Mouse (Mus musculus) neutrophil, adult 5-6 weeks (primary cell): ENCODE measurements around the gene Ddx41. TPM values are rescaled to one million over a fixed set of nuclear protein-coding genes. Genes with fewer than 3 reads are reported as not detected.

Experiments used
- ATAC-seq: fragments of 151-379, 151-347 bp; 2 replicates; pipeline ENCODE4 v1.8.0; 2017; ENCODE audit warnings: mild to moderate bottlenecking, moderate TSS enrichment; ENCODE audit not compliant: insufficient number of reproducible peaks, poor library complexity, low FRiP score, severe bottlenecking; ENCODE audit errors: extremely low read depth
- total RNA-seq: library from RNA; stranded (forward); fragments of 200-1000 nt; gene quantifications from 2 replicates; pipeline ENCODE4 v1.2.3, GENCODE M21; 2017

Gene Ddx41
- total RNA-seq, 1 experiment from 2014 or later: 116 TPM

DNA sequence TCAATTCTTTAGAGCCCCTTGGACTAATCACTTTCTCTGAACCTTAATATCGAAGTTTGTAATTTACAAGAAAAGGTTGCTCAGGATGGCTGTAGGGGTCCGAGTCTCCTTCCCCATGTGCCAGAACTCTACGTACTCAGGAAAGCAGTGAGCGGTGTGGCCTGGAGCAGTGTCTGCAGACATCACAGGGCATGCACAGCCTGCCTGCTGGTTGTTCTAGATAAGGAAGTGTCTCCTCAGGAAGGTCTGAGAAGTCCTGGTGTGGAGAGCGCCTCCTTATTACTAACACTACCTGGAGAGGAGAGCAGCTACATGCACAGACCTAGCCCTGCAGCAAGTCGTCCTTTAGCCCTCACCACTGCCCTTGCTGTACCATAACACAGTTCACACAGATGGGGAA lies 8.3 kb upstream of the Ddx41 start:
- ATAC-seq: no peak

- no peak for ATAC-seq
These were observed 7.0 kb upstream of the Ddx41 start for GRCm38 (mm10) chr13:55543447-55543846.

GRCm38 (mm10) chr13:55542891-55543290 lies 6.4 kb upstream of the Ddx41 start:
- ATAC-seq: no peak

DNA sequence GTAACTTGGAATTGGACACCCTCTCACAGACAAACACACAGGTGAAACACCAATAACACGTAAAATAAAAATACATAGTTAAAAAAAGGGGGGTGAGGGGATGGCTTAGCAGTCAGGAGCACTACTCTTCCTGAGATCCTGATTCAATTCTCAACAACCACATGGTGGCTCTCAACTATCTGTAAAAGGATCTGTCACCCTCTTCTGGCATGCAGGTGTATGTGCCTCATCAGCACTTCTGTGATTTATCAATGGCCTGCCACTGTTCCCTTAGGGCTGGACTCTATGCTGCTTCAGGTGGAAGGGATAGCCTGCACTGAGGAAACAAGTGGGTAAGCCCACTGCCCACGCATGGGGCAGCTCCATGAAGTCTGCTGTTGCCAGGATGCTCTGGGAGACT lies 4.5 kb upstream of the Ddx41 start:
- no peak for ATAC-seq

GRCm38 (mm10) chr13:55535796-55536193 lies 663 bp downstream of the Ddx41 start:
- no peak for ATAC-seq

GRCm38 (mm10) chr13:55535191-55535590 lies 1.3 kb downstream of the Ddx41 start:
- ATAC-seq: no peak

GRCm38 (mm10) chr13:55529198-55529915 lies 7.1 kb downstream of the Ddx41 start, which contains the start of gene Dok3:
Gene Dok3 (minus strand): TSS chr13:55529296.
- peak; percentile 67 for ATAC-seq

- peak; percentile 46 for ATAC-seq
These were observed 8.4 kb downstream of the Ddx41 start for GRCm38 (mm10) chr13:55527834-55528772.

DNA sequence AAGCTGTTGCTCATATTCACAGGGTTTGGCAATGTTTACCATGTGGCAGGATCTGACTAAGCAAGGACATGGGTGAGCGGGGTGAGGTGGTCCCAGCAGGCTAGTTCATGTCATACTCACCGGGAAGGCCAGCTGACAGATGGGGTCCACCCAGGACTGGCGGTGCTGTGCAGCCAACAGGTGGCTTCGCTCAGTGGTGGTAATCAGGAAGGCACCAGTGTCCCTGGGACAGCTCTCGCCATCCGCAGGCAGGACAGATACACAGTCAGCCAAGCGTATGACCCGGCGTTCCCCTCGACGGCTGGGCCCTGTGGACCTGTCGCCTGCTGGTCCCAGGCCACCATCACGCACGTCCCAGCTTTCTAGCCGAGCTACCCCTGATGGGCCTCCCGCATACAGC lies 9.2 kb downstream of the Ddx41 start:
- no peak for ATAC-seq

DNA sequence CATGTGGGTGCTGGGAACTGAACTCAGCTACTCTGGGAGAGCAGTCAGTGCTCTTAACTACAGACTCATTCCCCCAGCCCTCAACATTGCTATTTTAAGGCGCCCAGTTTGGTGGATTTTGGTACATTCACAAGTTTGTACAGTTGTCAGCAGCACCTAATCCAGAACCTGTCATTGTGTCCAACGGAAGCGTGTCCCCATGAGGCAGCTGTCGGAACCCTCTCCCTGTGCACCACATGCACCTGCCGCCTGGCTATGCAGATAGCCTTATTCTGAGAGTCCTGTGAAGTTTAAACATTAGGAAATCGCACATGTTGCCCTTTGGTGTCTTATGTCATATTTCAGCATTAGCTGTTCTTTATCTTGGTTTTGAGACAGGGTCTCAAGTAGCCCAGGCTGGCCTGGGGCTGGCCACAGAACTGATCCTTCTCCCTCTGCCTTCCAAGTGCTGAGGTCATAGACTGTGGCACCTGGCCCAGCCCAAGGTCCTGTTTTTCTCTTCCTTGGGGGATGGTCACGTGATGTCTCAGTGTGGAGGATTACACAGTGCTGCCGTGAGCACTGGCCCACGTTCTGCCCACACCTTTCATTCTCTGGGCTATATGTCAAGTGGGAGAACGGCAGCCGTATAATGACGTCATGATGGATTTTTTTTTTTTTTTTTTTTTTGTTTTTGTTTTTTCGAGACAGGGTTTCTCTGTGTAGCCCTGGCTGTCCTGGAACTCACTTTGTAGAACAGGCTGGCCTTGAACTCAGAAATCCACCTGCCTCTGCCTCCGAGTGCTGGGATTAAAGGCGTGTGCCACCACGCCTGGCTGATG lies 10.5 kb downstream of the Ddx41 start:
- peak; percentile 28; the same call in 1 of the 2 replicates for ATAC-seq

DNA sequence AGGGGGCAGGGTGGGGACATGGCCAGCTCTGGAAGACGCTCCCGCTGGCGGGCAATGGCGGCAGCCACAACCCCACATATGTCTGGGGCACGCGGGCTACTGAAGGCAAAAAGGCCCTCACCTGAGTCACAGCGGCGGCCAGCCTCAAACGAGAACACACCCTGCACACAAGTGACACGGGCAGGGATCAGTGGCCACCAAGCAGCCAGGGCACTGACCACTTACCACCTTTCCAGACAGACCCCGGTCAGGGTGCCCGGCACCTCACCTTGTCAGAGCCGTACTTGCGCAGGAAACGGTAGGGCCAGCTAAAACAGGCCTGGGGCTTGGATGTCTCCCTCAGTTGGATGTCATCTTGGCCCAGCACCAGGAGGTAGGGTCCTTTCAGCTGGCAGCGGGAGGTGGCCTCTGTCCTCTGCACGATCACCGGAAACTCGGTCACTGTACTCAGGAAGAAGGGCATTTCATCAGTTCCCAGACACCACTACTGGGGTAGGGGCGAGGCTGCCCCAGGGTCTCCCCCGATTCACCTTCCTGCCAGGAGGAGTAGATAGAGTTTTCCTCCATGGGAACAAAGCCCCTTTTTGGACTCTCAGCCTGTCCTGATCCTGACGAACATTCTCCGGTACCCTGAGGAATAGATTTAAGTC lies 12.4 kb downstream of the Ddx41 start:
- no peak for ATAC-seq

GRCm38 (mm10) chr13:55523278-55523677 lies 13.2 kb downstream of the Ddx41 start:
- ATAC-seq: no peak

- ATAC-seq: no peak
These were observed 13.7 kb downstream of the Ddx41 start for GRCm38 (mm10) chr13:55522730-55523129.

DNA sequence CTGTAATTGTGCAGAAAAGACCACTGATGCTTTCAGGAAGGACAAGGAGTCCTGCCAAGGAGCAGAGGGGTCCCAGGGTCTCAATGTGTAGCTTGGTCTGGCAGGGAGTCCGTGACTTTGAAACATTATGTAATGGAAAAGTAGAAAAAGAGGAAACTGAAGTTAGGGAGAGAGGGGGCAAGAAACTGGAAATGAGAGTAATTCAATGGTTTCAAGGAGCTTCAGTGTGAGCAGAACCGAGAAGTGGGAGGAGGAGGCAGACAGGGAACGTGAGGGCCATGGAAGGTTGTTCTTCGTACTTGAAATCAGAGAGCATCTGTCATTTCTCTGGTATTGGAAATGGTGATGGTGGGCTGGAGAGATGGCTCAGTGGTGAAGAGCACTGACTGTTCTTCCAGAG lies 16.9 kb downstream of the Ddx41 start:
- no peak for ATAC-seq

DNA sequence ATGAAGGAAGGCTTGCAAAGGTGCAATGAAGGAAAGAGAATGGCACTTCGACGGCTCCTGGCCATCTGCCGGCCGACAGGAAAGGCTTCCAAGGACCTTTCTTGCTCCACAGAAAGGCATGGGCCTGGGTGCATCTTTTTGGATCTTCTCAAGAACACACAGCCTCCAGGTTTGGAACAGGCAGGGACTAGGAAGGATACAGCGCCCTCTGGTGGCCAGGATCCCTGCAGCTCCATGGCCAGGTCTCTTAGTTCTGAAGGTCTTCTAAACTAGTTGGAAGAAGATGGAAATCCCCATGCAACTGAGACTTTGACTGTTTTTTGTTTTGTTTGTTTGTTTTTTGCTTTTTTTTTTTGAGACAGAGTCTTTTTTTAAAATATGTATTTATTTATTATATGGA lies 19.5 kb downstream of the Ddx41 start:
- peak; percentile 53; the same call in 1 of the 2 replicates for ATAC-seq

GRCm38 (mm10) chr13:55513828-55514227 lies 22.6 kb downstream of the Ddx41 start:
- no peak for ATAC-seq

- peak; percentile 81 for ATAC-seq
These were observed 23.2 kb downstream of the Ddx41 start, which contains the start of gene Pdlim7 for GRCm38 (mm10) chr13:55513111-55513748. Gene Pdlim7 (minus strand): TSS chr13:55513676.

- no peak for ATAC-seq
These were observed 24.0 kb downstream of the Ddx41 start for GRCm38 (mm10) chr13:55512379-55513031.
